Mouse (Mus musculus): ENCODE data around the gene Mical2. TPM values are rescaled to one million over a fixed set of nuclear protein-coding genes. Genes with fewer than 3 reads are reported as not detected.
A peak's percentile ranks its signal among the peaks of the same experiment; 100 is the strongest.

The Mical2 gene
- total and polyA plus RNA-seq, 3 experiments: 44.8 to 89.1 (median 87.7) TPM

GRCm38 (mm10) chr7:112185226-112185745, 40.4 kb upstream of the Mical2 start:
- H3K4me1 ChIP-seq (ENCODE audit: control insufficient read depth, insufficient read depth, low read length): peaks cover 4% of the 10 kb centered on the region
- intact Hi-C loops (cut with DNase I): loop anchor here (2.0 kb wide), 1 partner anchor 32 kb away; no protein-coding TSS in a partner anchor
- no peaks in the 10 kb centered on the region for H3K79me2 ChIP-seq (replicated peaks; ENCODE audit: control insufficient read depth, insufficient read depth, low read length)
- H3K36me3 ChIP-seq (ENCODE audit: control insufficient read depth, insufficient read depth, low read length): no peaks in the 10 kb centered on the region
- no peak overlapping the region for H3K27ac ChIP-seq
- no peak overlapping the region for H3K9ac ChIP-seq (ENCODE audit: low read depth, low read length)
- DNase-seq: peak; percentile 35 to 53
- H3K4me3 ChIP-seq: no peak overlapping the region
- TF ChIP-seq CTCF (IDR thresholded peaks at IDR 0.05) (no peak), POLR2A (IDR thresholded peaks at IDR 0.05; ENCODE audit: insufficient read depth, low read depth, low read length) (no peak), EP300 (IDR thresholded peaks at IDR 0.05; ENCODE audit: insufficient read depth, low read depth, low read length) (no peak)
- WGBS: 41% methylated on average over 9 of the region's 9 CpGs
- H3K27me3 ChIP-seq (ENCODE audit: control insufficient read depth, insufficient read depth, low read length): no peaks in the 10 kb centered on the region

GRCm38 (mm10) chr7:112186871-112187270, 38.8 kb upstream of the Mical2 start:
- WGBS: 85% methylated on average over 7 of the region's 7 CpGs
- Histone ChIP-seq H3K9ac (ENCODE audit: low read depth, low read length) (no peak overlapping the region), H3K4me1 (ENCODE audit: control insufficient read depth, insufficient read depth, low read length) (peaks cover 3% of the 10 kb centered on the region; the same call in 1 of the 2 replicates), H3K27ac (no peak overlapping the region), H3K27me3 (ENCODE audit: control insufficient read depth, insufficient read depth, low read length) (no peaks in the 10 kb centered on the region), H3K36me3 (ENCODE audit: control insufficient read depth, insufficient read depth, low read length) (no peaks in the 10 kb centered on the region), H3K4me3 (no peak overlapping the region), H3K79me2 (replicated peaks; ENCODE audit: control insufficient read depth, insufficient read depth, low read length) (no peaks in the 10 kb centered on the region)
- intact Hi-C loops (cut with DNase I): no loop called here
- TF ChIP-seq EP300 (IDR thresholded peaks at IDR 0.05; ENCODE audit: insufficient read depth, low read depth, low read length): no peak
- TF ChIP-seq POLR2A (IDR thresholded peaks at IDR 0.05; ENCODE audit: insufficient read depth, low read depth, low read length): no peak
- no peak for TF ChIP-seq CTCF (IDR thresholded peaks at IDR 0.05)
- no peak for DNase-seq

GRCm38 (mm10) chr7:112187536-112188459, 37.9 kb upstream of the Mical2 start:
- H3K4me3 ChIP-seq: no peak overlapping the region
- WGBS: 69% methylated on average over 13 of the region's 13 CpGs
- no peaks in the 10 kb centered on the region for H3K36me3 ChIP-seq (ENCODE audit: control insufficient read depth, insufficient read depth, low read length)
- intact Hi-C loops (cut with DNase I): no loop called here
- DNase-seq: no peak
- no peaks in the 10 kb centered on the region for H3K79me2 ChIP-seq (replicated peaks; ENCODE audit: control insufficient read depth, insufficient read depth, low read length)
- H3K4me1 ChIP-seq (ENCODE audit: control insufficient read depth, insufficient read depth, low read length): peaks cover 6% of the 10 kb centered on the region; the same call in 1 of the 2 replicates
- H3K9ac ChIP-seq (ENCODE audit: low read depth, low read length): no peak overlapping the region
- no peaks in the 10 kb centered on the region for H3K27me3 ChIP-seq (ENCODE audit: control insufficient read depth, insufficient read depth, low read length)
- no peak overlapping the region for H3K27ac ChIP-seq
- TF ChIP-seq POLR2A (IDR thresholded peaks at IDR 0.05; ENCODE audit: insufficient read depth, low read depth, low read length) (no peak), EP300 (IDR thresholded peaks at IDR 0.05; ENCODE audit: insufficient read depth, low read depth, low read length) (no peak)

- TF ChIP-seq POLR2A (IDR thresholded peaks at IDR 0.05; ENCODE audit: insufficient read depth, low read depth, low read length) (no peak), CTCF (IDR thresholded peaks at IDR 0.05) (no peak), EP300 (IDR thresholded peaks at IDR 0.05; ENCODE audit: insufficient read depth, low read depth, low read length) (no peak)
- Histone ChIP-seq H3K79me2 (replicated peaks; ENCODE audit: control insufficient read depth, insufficient read depth, low read length) (no peaks in the 10 kb centered on the region), H3K27ac (no peak overlapping the region), H3K36me3 (ENCODE audit: control insufficient read depth, insufficient read depth, low read length) (no peaks in the 10 kb centered on the region), H3K27me3 (ENCODE audit: control insufficient read depth, insufficient read depth, low read length) (no peaks in the 10 kb centered on the region), H3K4me1 (ENCODE audit: control insufficient read depth, insufficient read depth, low read length) (peaks cover 3% of the 10 kb centered on the region; the same call in 1 of the 2 replicates), H3K9ac (ENCODE audit: low read depth, low read length) (no peak overlapping the region), H3K4me3 (no peak overlapping the region)
- intact Hi-C loops (cut with DNase I): no loop called here
- no peak for DNase-seq
- 66% methylated on average over 4 of the region's 4 CpGs for WGBS
These were observed 33.4 kb upstream of the Mical2 start for GRCm38 (mm10) chr7:112192237-112192636.

- 91% methylated on average over 5 of the region's 5 CpGs for WGBS
- no peaks in the 10 kb centered on the region for H3K36me3 ChIP-seq (ENCODE audit: control insufficient read depth, insufficient read depth, low read length)
- H3K4me1 ChIP-seq (ENCODE audit: control insufficient read depth, insufficient read depth, low read length): peaks cover 3% of the 10 kb centered on the region; the same call in 1 of the 2 replicates
- H3K4me3 ChIP-seq: no peak overlapping the region
- no peaks in the 10 kb centered on the region for H3K27me3 ChIP-seq (ENCODE audit: control insufficient read depth, insufficient read depth, low read length)
- DNase-seq: no peak
- H3K79me2 ChIP-seq (replicated peaks; ENCODE audit: control insufficient read depth, insufficient read depth, low read length): no peaks in the 10 kb centered on the region
- intact Hi-C loops (cut with DNase I): no loop called here
- H3K9ac ChIP-seq (ENCODE audit: low read depth, low read length): no peak overlapping the region
- TF ChIP-seq CTCF (IDR thresholded peaks at IDR 0.05): no peak
- TF ChIP-seq POLR2A (IDR thresholded peaks at IDR 0.05; ENCODE audit: insufficient read depth, low read depth, low read length): no peak
- TF ChIP-seq EP300 (IDR thresholded peaks at IDR 0.05; ENCODE audit: insufficient read depth, low read depth, low read length): no peak
- H3K27ac ChIP-seq: no peak overlapping the region
These were observed 32.9 kb upstream of the Mical2 start for GRCm38 (mm10) chr7:112192778-112193177.

GRCm38 (mm10) chr7:112194286-112194685, 31.4 kb upstream of the Mical2 start:
- no peak for TF ChIP-seq POLR2A (IDR thresholded peaks at IDR 0.05; ENCODE audit: insufficient read depth, low read depth, low read length)
- no peak for TF ChIP-seq CTCF (IDR thresholded peaks at IDR 0.05)
- TF ChIP-seq EP300 (IDR thresholded peaks at IDR 0.05; ENCODE audit: insufficient read depth, low read depth, low read length): no peak
- no peak overlapping the region for H3K4me3 ChIP-seq
- H3K27ac ChIP-seq: no peak overlapping the region
- no peaks in the 10 kb centered on the region for H3K36me3 ChIP-seq (ENCODE audit: control insufficient read depth, insufficient read depth, low read length)
- DNase-seq: no peak
- H3K79me2 ChIP-seq (replicated peaks; ENCODE audit: control insufficient read depth, insufficient read depth, low read length): no peaks in the 10 kb centered on the region
- H3K9ac ChIP-seq (ENCODE audit: low read depth, low read length): no peak overlapping the region
- intact Hi-C loops (cut with DNase I): no loop called here
- peaks cover 3% of the 10 kb centered on the region; the same call in 1 of the 2 replicates for H3K4me1 ChIP-seq (ENCODE audit: control insufficient read depth, insufficient read depth, low read length)
- no peaks in the 10 kb centered on the region for H3K27me3 ChIP-seq (ENCODE audit: control insufficient read depth, insufficient read depth, low read length)
- WGBS: 66% methylated on average over 5 of the region's 5 CpGs
